Mouse (Mus musculus): ENCODE data around the gene Syk.

GRCm38 (mm10) chr13:52605006-52605405 is 22.0 kb downstream of the Syk start:
- TF ChIP-seq CTCF (IDR thresholded peaks at IDR 0.05; ENCODE audit: low read depth, low read length) (no peak), POLR2A (IDR thresholded peaks at IDR 0.05; ENCODE audit: extremely low read depth, insufficient read depth, low read length) (no peak)

All from liver, adult 2 months (tissue).